Mouse (Mus musculus): ENCODE measurements at regions not wholly inside any gene's neighbourhood (a gene's known extent, or its start where the extent isn't known, plus 50 kb on each side); places are given as distances from the start of the nearest gene placed in this dataset.
A peak's percentile ranks its signal among the peaks of the same experiment; 100 is the strongest.

- peak; percentile 62 for DNase-seq (ENCODE audit: low read depth)
- TF ChIP-seq POLR2A (IDR thresholded peaks at IDR 0.05; ENCODE audit: borderline replicate concordance, extremely low read depth, insufficient read depth, insufficient read length, poor library complexity, severe bottlenecking), result no peak
- no peak for TF ChIP-seq CTCF (IDR thresholded peaks at IDR 0.05; ENCODE audit: borderline replicate concordance, extremely low read depth, insufficient read depth, insufficient read length)
Observed at GRCm38 (mm10) chr16:70103791-70104378, 209.9 kb upstream of the Gbe1 start.

GRCm38 (mm10) chr16:70141466-70141865 lies 172.3 kb upstream of the Gbe1 start:
- no peak for TF ChIP-seq POLR2A (IDR thresholded peaks at IDR 0.05; ENCODE audit: borderline replicate concordance, extremely low read depth, insufficient read depth, insufficient read length, poor library complexity, severe bottlenecking)
- no peak for TF ChIP-seq CTCF (IDR thresholded peaks at IDR 0.05; ENCODE audit: borderline replicate concordance, extremely low read depth, insufficient read depth, insufficient read length)
- DNase-seq (ENCODE audit: low read depth), result no peak

- TF ChIP-seq CTCF (IDR thresholded peaks at IDR 0.05; ENCODE audit: borderline replicate concordance, extremely low read depth, insufficient read depth, insufficient read length) (no peak), POLR2A (IDR thresholded peaks at IDR 0.05; ENCODE audit: borderline replicate concordance, extremely low read depth, insufficient read depth, insufficient read length, poor library complexity, severe bottlenecking) (no peak)
- peak; percentile 79 for DNase-seq (ENCODE audit: low read depth)
Observed at GRCm38 (mm10) chr16:70147673-70148359, 165.9 kb upstream of the Gbe1 start.

GRCm38 (mm10) chr16:70154587-70154986 lies 159.2 kb upstream of the Gbe1 start:
- DNase-seq (ENCODE audit: low read depth), result peak; percentile 42
- TF ChIP-seq CTCF (IDR thresholded peaks at IDR 0.05; ENCODE audit: borderline replicate concordance, extremely low read depth, insufficient read depth, insufficient read length), result no peak
- no peak for TF ChIP-seq POLR2A (IDR thresholded peaks at IDR 0.05; ENCODE audit: borderline replicate concordance, extremely low read depth, insufficient read depth, insufficient read length, poor library complexity, severe bottlenecking)

GRCm38 (mm10) chr16:70160539-70160938 lies 153.2 kb upstream of the Gbe1 start:
- peak; percentile 33 for DNase-seq (ENCODE audit: low read depth)
- no peak for TF ChIP-seq POLR2A (IDR thresholded peaks at IDR 0.05; ENCODE audit: borderline replicate concordance, extremely low read depth, insufficient read depth, insufficient read length, poor library complexity, severe bottlenecking)
- no peak for TF ChIP-seq CTCF (IDR thresholded peaks at IDR 0.05; ENCODE audit: borderline replicate concordance, extremely low read depth, insufficient read depth, insufficient read length)

- no peak for DNase-seq (ENCODE audit: low read depth)
Observed at GRCm38 (mm10) chr16:70175140-70175539, 138.6 kb upstream of the Gbe1 start.

GRCm38 (mm10) chr16:70178975-70179374 lies 134.8 kb upstream of the Gbe1 start:
- TF ChIP-seq POLR2A (IDR thresholded peaks at IDR 0.05; ENCODE audit: borderline replicate concordance, extremely low read depth, insufficient read depth, insufficient read length, poor library complexity, severe bottlenecking), result no peak
- TF ChIP-seq CTCF (IDR thresholded peaks at IDR 0.05; ENCODE audit: borderline replicate concordance, extremely low read depth, insufficient read depth, insufficient read length), result no peak
- DNase-seq (ENCODE audit: low read depth), result peak; percentile 58

More at GRCm38 (mm10) chr16:70175140-70175539, 138.6 kb upstream of the Gbe1 start:
- TF ChIP-seq CTCF (IDR thresholded peaks at IDR 0.05; ENCODE audit: borderline replicate concordance, extremely low read depth, insufficient read depth, insufficient read length) (no peak), POLR2A (IDR thresholded peaks at IDR 0.05; ENCODE audit: borderline replicate concordance, extremely low read depth, insufficient read depth, insufficient read length, poor library complexity, severe bottlenecking) (no peak)

GRCm38 (mm10) chr16:70213861-70214597 lies 99.7 kb upstream of the Gbe1 start:
- TF ChIP-seq CTCF (IDR thresholded peaks at IDR 0.05; ENCODE audit: borderline replicate concordance, extremely low read depth, insufficient read depth, insufficient read length), result no peak
- TF ChIP-seq POLR2A (IDR thresholded peaks at IDR 0.05; ENCODE audit: borderline replicate concordance, extremely low read depth, insufficient read depth, insufficient read length, poor library complexity, severe bottlenecking), result no peak
- no peak for DNase-seq (ENCODE audit: low read depth)

GRCm38 (mm10) chr16:70214800-70215199 lies 98.9 kb upstream of the Gbe1 start:
- TF ChIP-seq CTCF (IDR thresholded peaks at IDR 0.05; ENCODE audit: borderline replicate concordance, extremely low read depth, insufficient read depth, insufficient read length) (no peak), POLR2A (IDR thresholded peaks at IDR 0.05; ENCODE audit: borderline replicate concordance, extremely low read depth, insufficient read depth, insufficient read length, poor library complexity, severe bottlenecking) (no peak)
- peak; percentile 14 for DNase-seq (ENCODE audit: low read depth)

- TF ChIP-seq POLR2A (IDR thresholded peaks at IDR 0.05; ENCODE audit: borderline replicate concordance, extremely low read depth, insufficient read depth, insufficient read length, poor library complexity, severe bottlenecking) (no peak), CTCF (IDR thresholded peaks at IDR 0.05; ENCODE audit: borderline replicate concordance, extremely low read depth, insufficient read depth, insufficient read length) (no peak)
- DNase-seq (ENCODE audit: low read depth), result no peak
Observed at GRCm38 (mm10) chr16:70227601-70228226, 86.0 kb upstream of the Gbe1 start.

GRCm38 (mm10) chr16:70232706-70233105 lies 81.0 kb upstream of the Gbe1 start:
- DNase-seq (ENCODE audit: low read depth), result no peak
- TF ChIP-seq POLR2A (IDR thresholded peaks at IDR 0.05; ENCODE audit: borderline replicate concordance, extremely low read depth, insufficient read depth, insufficient read length, poor library complexity, severe bottlenecking), result no peak
- no peak for TF ChIP-seq CTCF (IDR thresholded peaks at IDR 0.05; ENCODE audit: borderline replicate concordance, extremely low read depth, insufficient read depth, insufficient read length)

All from brain, embryonic 14.5 days (tissue).